Mouse (Mus musculus): Measurements from ENCODE around the gene Ldlrad1. TPM values are rescaled to one million over a fixed set of nuclear protein-coding genes. Genes with fewer than 3 reads are reported as not detected.

Ldlrad1 gene
- total and polyA plus RNA-seq, 2 experiments from 2014 or later, result not detected

GRCm38 (mm10) chr4:107210483-107211097, 1.6 kb downstream of the Ldlrad1 start:
- 89% methylated on average over 5 of the region's 5 CpGs for WGBS
- TF ChIP-seq CTCF (IDR thresholded peaks at IDR 0.05; ENCODE audit: low read depth), result no peak
- Histone ChIP-seq H3K4me1 (ENCODE audit: insufficient read depth) (no peaks in the 10 kb centered on the region), H3K9ac (no peak overlapping the region), H3K9me3 (ENCODE audit: low read length) (no peaks in the 10 kb centered on the region), H3K27me3 (ENCODE audit: insufficient read depth, low read length) (no peaks in the 10 kb centered on the region), H3K4me3 (ENCODE audit: low read depth, low read length) (no peak overlapping the region), H3K36me3 (ENCODE audit: insufficient read depth) (peaks cover 17% of the 10 kb centered on the region), H3K27ac (ENCODE audit: low read depth, low read length) (no peak overlapping the region), H3K4me2 (ENCODE audit: low read depth) (no peak overlapping the region)
- no peak for ATAC-seq
- DNase-seq, result no peak

- Histone ChIP-seq H3K9ac (no peak overlapping the region), H3K36me3 (ENCODE audit: insufficient read depth) (peaks cover 13% of the 10 kb centered on the region), H3K27ac (ENCODE audit: low read depth, low read length) (no peak overlapping the region), H3K9me3 (ENCODE audit: low read length) (no peaks in the 10 kb centered on the region), H3K4me2 (ENCODE audit: low read depth) (no peak overlapping the region), H3K4me1 (ENCODE audit: insufficient read depth) (no peaks in the 10 kb centered on the region), H3K4me3 (ENCODE audit: low read depth, low read length) (no peak overlapping the region), H3K27me3 (ENCODE audit: insufficient read depth, low read length) (no peaks in the 10 kb centered on the region)
- 46% methylated on average over 4 of the region's 4 CpGs for WGBS
- peak; percentile 39 for DNase-seq
- ATAC-seq, result peak; percentile 47
- no peak for TF ChIP-seq CTCF (IDR thresholded peaks at IDR 0.05; ENCODE audit: low read depth)
Measured at GRCm38 (mm10) chr4:107211465-107211864, 2.5 kb downstream of the Ldlrad1 start.

DNA sequence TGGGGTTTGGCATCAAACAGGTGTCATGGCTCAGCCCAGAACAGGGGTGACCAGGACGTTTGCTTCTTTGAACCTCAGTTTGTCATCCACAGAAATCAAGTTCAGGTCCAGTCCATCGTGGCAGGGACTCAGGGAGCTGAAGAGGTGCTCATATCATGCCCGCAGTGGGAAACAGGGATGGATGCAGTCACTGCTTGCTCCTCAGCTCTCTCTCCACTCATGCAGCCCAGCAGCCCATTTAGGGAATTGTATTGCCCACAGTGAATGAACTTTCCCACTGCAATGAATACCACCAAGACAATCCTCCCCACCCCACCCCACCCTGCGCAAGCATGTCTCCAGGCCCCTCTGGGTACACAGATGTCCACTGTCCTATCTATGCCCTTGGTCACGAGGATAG, 3.0 kb downstream of the Ldlrad1 start:
- Histone ChIP-seq H3K27ac (ENCODE audit: low read depth, low read length) (no peak overlapping the region), H3K9me3 (ENCODE audit: low read length) (no peaks in the 10 kb centered on the region), H3K4me1 (ENCODE audit: insufficient read depth) (no peaks in the 10 kb centered on the region), H3K27me3 (ENCODE audit: insufficient read depth, low read length) (no peaks in the 10 kb centered on the region), H3K4me3 (ENCODE audit: low read depth, low read length) (no peak overlapping the region), H3K4me2 (ENCODE audit: low read depth) (no peak overlapping the region), H3K36me3 (ENCODE audit: insufficient read depth) (peaks cover 9% of the 10 kb centered on the region), H3K9ac (no peak overlapping the region)
- ATAC-seq, result no peak
- no peak for DNase-seq
- no peak for TF ChIP-seq CTCF (IDR thresholded peaks at IDR 0.05; ENCODE audit: low read depth)
- WGBS, result 81% methylated on average over 5 of the region's 5 CpGs

DNA sequence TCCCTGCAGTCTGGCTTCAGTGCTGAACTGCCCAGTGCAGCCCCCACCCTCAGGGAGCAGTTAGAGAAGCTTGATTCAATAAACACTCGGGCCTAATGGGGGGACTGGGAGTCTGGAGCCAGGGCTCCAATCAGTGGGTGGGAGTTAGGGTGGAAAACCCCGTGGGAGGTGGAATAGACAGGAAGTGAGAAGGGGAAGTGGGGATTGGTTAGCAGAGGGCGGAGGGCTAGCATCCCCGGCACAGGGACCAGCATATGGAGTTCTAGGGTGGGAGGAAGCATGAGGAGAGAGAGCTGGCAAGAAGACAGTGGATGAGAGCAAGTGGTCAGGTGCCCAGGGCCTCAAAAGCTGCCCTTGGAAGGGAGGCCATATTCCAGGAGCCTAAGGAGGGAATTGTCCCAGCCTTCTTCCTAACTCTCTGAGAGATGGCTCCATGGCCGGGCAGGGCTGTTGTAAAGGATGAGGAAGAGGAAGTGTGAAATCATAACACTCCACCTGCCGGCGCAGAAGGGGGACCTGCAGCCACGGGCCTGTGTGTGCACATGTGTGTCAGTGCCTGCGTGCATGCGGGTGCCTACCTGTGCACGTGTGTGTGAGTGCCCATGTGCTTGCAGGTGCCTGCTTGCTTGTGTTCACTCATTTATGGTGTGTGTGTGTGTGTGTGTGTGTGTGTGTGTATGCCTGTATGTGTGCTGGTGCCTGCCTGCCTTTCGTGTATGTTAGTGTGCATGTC, 4.5 kb downstream of the Ldlrad1 start:
- Histone ChIP-seq H3K4me2 (ENCODE audit: low read depth) (no peak overlapping the region), H3K27me3 (ENCODE audit: insufficient read depth, low read length) (no peaks in the 10 kb centered on the region), H3K9ac (no peak overlapping the region), H3K4me1 (ENCODE audit: insufficient read depth) (no peaks in the 10 kb centered on the region), H3K27ac (ENCODE audit: low read depth, low read length) (no peak overlapping the region), H3K4me3 (ENCODE audit: low read depth, low read length) (no peak overlapping the region), H3K36me3 (ENCODE audit: insufficient read depth) (peaks cover 6% of the 10 kb centered on the region), H3K9me3 (ENCODE audit: low read length) (no peaks in the 10 kb centered on the region)
- 78% methylated on average over 12 of the region's 12 CpGs for WGBS
- no peak for TF ChIP-seq CTCF (IDR thresholded peaks at IDR 0.05; ENCODE audit: low read depth)
- ATAC-seq (no peak), DNase-seq (no peak)

- Histone ChIP-seq H3K9me3 (ENCODE audit: low read length) (no peaks in the 10 kb centered on the region), H3K4me2 (ENCODE audit: low read depth) (no peak overlapping the region), H3K36me3 (ENCODE audit: insufficient read depth) (no peaks in the 10 kb centered on the region), H3K9ac (no peak overlapping the region), H3K27ac (ENCODE audit: low read depth, low read length) (no peak overlapping the region), H3K4me1 (ENCODE audit: insufficient read depth) (no peaks in the 10 kb centered on the region), H3K27me3 (ENCODE audit: insufficient read depth, low read length) (no peaks in the 10 kb centered on the region), H3K4me3 (ENCODE audit: low read depth, low read length) (no peak overlapping the region)
- DNase-seq (no peak), ATAC-seq (no peak)
- TF ChIP-seq CTCF (IDR thresholded peaks at IDR 0.05; ENCODE audit: low read depth), result no peak
- WGBS, result 88% methylated on average over 9 of the region's 9 CpGs
Measured at GRCm38 (mm10) chr4:107217574-107217973, 8.6 kb downstream of the Ldlrad1 start.

DNA sequence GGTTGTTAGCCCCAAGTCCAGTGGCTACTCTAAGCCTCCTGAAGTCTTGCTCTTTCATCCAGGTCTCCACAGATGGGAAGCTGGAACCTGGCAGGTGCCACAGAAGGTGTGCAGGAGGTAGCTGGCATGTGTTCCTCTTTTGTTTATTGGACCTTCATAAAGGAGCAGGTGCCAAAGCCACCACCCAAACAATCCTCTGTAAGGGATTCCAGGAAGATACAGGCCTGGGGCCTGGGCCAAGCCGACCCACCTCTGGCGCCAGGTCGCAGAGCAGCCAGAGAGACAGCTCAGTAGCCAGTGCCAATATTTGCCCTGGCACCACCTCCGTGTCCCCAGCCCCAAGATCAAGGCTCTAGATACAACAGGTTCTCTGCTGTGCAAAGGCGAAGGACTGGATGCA, 12.5 kb downstream of the Ldlrad1 start:
- DNase-seq (no peak), ATAC-seq (no peak)
- Histone ChIP-seq H3K27me3 (ENCODE audit: insufficient read depth, low read length) (no peaks in the 10 kb centered on the region), H3K4me1 (ENCODE audit: insufficient read depth) (no peaks in the 10 kb centered on the region), H3K36me3 (ENCODE audit: insufficient read depth) (no peaks in the 10 kb centered on the region), H3K4me2 (ENCODE audit: low read depth) (no peak overlapping the region), H3K27ac (ENCODE audit: low read depth, low read length) (no peak overlapping the region), H3K9ac (no peak overlapping the region), H3K4me3 (ENCODE audit: low read depth, low read length) (no peak overlapping the region), H3K9me3 (ENCODE audit: low read length) (no peaks in the 10 kb centered on the region)
- TF ChIP-seq CTCF (IDR thresholded peaks at IDR 0.05; ENCODE audit: low read depth), result no peak
- 93% methylated on average over 5 of the region's 5 CpGs for WGBS

Measured in forebrain, postnatal 0 days (tissue).